In genomic region chr2:144197139-144197538, GRCm38 (mm10) we compare ENCODE assay signal across 8 mouse cellular contexts.
DNase-seq lines count a peak whose midpoint lies in the region; ATAC-seq and TF ChIP-seq lines count a peak whose summit lies in the region.
"Had no signal": no experiment of that assay in that cellular context is flagged by ENCODE, and none has a peak within 500 bp of the region (broad histone marks: within the 10 kb centered on the region; RNA-seq: fewer than 3 reads in every experiment).

No protein-coding gene starts in this region.

- H3K79me2 ChIP-seq in MEL (ENCODE audit: control insufficient read depth, insufficient read depth, low read length, poor library complexity), result no peaks in the 10 kb centered on the region; the same call in 1 of the 2 replicates

- TF ChIP-seq CTCF in kidney, adult 2 months (conservative IDR thresholded peaks at IDR 0.05; ENCODE audit: insufficient read depth, insufficient read length, low read depth, low read length), result peak; percentile 36
- TF ChIP-seq CTCF in MEL (IDR thresholded peaks at IDR 0.05 in 2 of 3, conservative IDR thresholded peaks at IDR 0.05 in 1 of 3; ENCODE audit: control insufficient read depth in 1 of 3, insufficient read depth in 1 of 3, low read depth in 2 of 3, low read length in 3 of 3, poor library complexity in 1 of 3, severe bottlenecking in 1 of 3), result peak; percentile 38 to 43 (median 39)
- TF ChIP-seq CTCF in lung, embryonic 14.5 days (IDR thresholded peaks at IDR 0.05; ENCODE audit: low read depth), result peak; percentile 61

- H3K9me3 ChIP-seq in kidney, embryonic 16.5 days (ENCODE audit: low read length), result no peaks in the 10 kb centered on the region
- no peaks in the 10 kb centered on the region for H3K9me3 ChIP-seq in MEL (replicated peaks; ENCODE audit: insufficient read depth, low read length)
- H3K9me3 ChIP-seq in lung, embryonic 14.5 days (ENCODE audit: low read depth, low read length), result no peaks in the 10 kb centered on the region

- no peak for TF ChIP-seq POLR2A in kidney, adult 2 months (IDR thresholded peaks at IDR 0.05; ENCODE audit: low read depth, low read length)
- TF ChIP-seq POLR2A in MEL (IDR thresholded peaks at IDR 0.05; ENCODE audit: control insufficient read depth in 1 of 2, insufficient read depth in 1 of 2, low read depth in 1 of 2, low read length in 2 of 2, poor library complexity in 1 of 2), result no peak

- no peak overlapping the region for H3K9ac ChIP-seq in kidney, embryonic 16.5 days (replicated peaks; ENCODE audit: low read length)
- no peak overlapping the region for H3K9ac ChIP-seq in MEL (ENCODE audit: control insufficient read depth, low read depth, low read length, poor library complexity, severe bottlenecking)
- no peak overlapping the region for H3K9ac ChIP-seq in lung, embryonic 14.5 days
- H3K9ac ChIP-seq: limb, embryonic 12.5 days had no signal

- TF ChIP-seq EP300 in MEL (IDR thresholded peaks at IDR 0.05; ENCODE audit: low read depth in 1 of 2, low read length in 2 of 2), result 0 out of 4 replicates have a peak, but pooled peaks of 1 of the 2 experiments have one; percentile 4

- DNase-seq in kidney, adult 2 months, result no peak
- DNase-seq in A20 (ENCODE audit: low read depth, low spot score) (peak; percentile 56), MEL (ENCODE audit: low read depth, low spot score) (peak; percentile 66)
- DNase-seq in lung, embryonic 14.5 days, result peak; percentile 65
- no peak for DNase-seq in left cerebral cortex, postnatal 36 days (ENCODE audit: low spot score in 2 of 2)
- no peak for DNase-seq in neural tube, embryonic 10.5 days (ENCODE audit: extremely low spot score, low spot score)

- TF ChIP-seq RAD21 in MEL (IDR thresholded peaks at IDR 0.05; ENCODE audit: low read depth, low read length), result no peak; the same call in none of the 2 replicates

- no peaks in the 10 kb centered on the region for H3K27me3 ChIP-seq in kidney, adult 2 months (replicated peaks; ENCODE audit: control insufficient read depth, insufficient read depth, low read length)
- no peaks in the 10 kb centered on the region for H3K27me3 ChIP-seq in kidney, embryonic 16.5 days (ENCODE audit: insufficient read depth, low read length)
- peaks cover 3 to 5% of the 10 kb centered on the region in 2 experiments for H3K27me3 ChIP-seq in MEL (ENCODE audit: control insufficient read depth in 1 of 2, insufficient read depth in 2 of 2, low read length in 2 of 2)
- H3K27me3 ChIP-seq in lung, embryonic 14.5 days (ENCODE audit: insufficient read depth, low read length), result no peaks in the 10 kb centered on the region

- H3K36me3 ChIP-seq in kidney, adult 2 months (ENCODE audit: control insufficient read depth, insufficient read depth, low read length), result no peaks in the 10 kb centered on the region
- H3K36me3 ChIP-seq in kidney, embryonic 16.5 days (ENCODE audit: insufficient read depth, low read length), result no peaks in the 10 kb centered on the region
- peaks cover 0 to 9% of the 10 kb centered on the region in 2 experiments; a peak in 2 of 4 replicates for H3K36me3 ChIP-seq in MEL (ENCODE audit: control insufficient read depth in 1 of 2, insufficient read depth in 2 of 2, low read length in 2 of 2)
- no peaks in the 10 kb centered on the region for H3K36me3 ChIP-seq in lung, embryonic 14.5 days (ENCODE audit: insufficient read depth)
- H3K36me3 ChIP-seq: limb, embryonic 12.5 days had no signal

- peaks cover 3% of the 10 kb centered on the region; the same call in 1 of the 2 replicates for H3K4me1 ChIP-seq in kidney, adult 2 months (ENCODE audit: control insufficient read depth, insufficient read depth, low read length)
- H3K4me1 ChIP-seq in kidney, embryonic 16.5 days (ENCODE audit: insufficient read depth, low read length), result 0 out of 2 replicates have a peak, but pooled peaks cover 5% of the 10 kb centered on the region
- peaks cover 3 to 11% of the 10 kb centered on the region in 2 experiments for H3K4me1 ChIP-seq in MEL (ENCODE audit: control insufficient read depth in 1 of 2, insufficient read depth in 2 of 2, low read length in 2 of 2)
- no peaks in the 10 kb centered on the region for H3K4me1 ChIP-seq in lung, embryonic 14.5 days (ENCODE audit: insufficient read depth)

- no peak for ATAC-seq in kidney, embryonic 16.5 days (ENCODE audit: low FRiP score, low TSS enrichment)
- ATAC-seq in lung, embryonic 14.5 days (ENCODE audit: insufficient read depth), result no peak

- H3K4me3 ChIP-seq in kidney, adult 2 months (ENCODE audit: insufficient read depth, low read depth, low read length), result no peak overlapping the region
- H3K4me3 ChIP-seq in kidney, embryonic 16.5 days (ENCODE audit: low read length), result no peak overlapping the region
- 0 out of 4 replicates have a peak overlapping the region, but pooled peaks of 1 of the 2 experiments have one; percentile 3 for H3K4me3 ChIP-seq in MEL (ENCODE audit: control insufficient read depth in 1 of 2, insufficient read depth in 1 of 2, low read depth in 2 of 2, low read length in 2 of 2)
- H3K4me3 ChIP-seq in lung, embryonic 14.5 days (ENCODE audit: low read depth, low read length), result no peak overlapping the region
- H3K4me3 ChIP-seq: limb, embryonic 12.5 days had no signal

- H3K27ac ChIP-seq in kidney, adult 2 months (ENCODE audit: insufficient read depth, low read depth, low read length), result no peak overlapping the region
- H3K27ac ChIP-seq in kidney, embryonic 16.5 days (ENCODE audit: low read length), result no peak overlapping the region
- no peak overlapping the region for H3K27ac ChIP-seq in MEL (ENCODE audit: control insufficient read depth, low read depth, low read length)
- no peak overlapping the region for H3K27ac ChIP-seq in lung, embryonic 14.5 days (ENCODE audit: low read depth)
- H3K27ac ChIP-seq: limb, embryonic 12.5 days had no signal

- intact Hi-C loops in left cerebral cortex, postnatal 36 days (cut with DNase I), result no loop called here

- H3K4me2 ChIP-seq in kidney, embryonic 16.5 days (replicated peaks; ENCODE audit: low read depth, low read length), result no peak overlapping the region
- no peak overlapping the region for H3K4me2 ChIP-seq in lung, embryonic 14.5 days
- H3K4me2 ChIP-seq: limb, embryonic 12.5 days had no signal

- WGBS in kidney, adult 2 months, result 89% methylated on average over 2 of the region's 2 CpGs
- 65% methylated on average over 2 of the region's 2 CpGs for WGBS in kidney, embryonic 16.5 days
- WGBS in lung, embryonic 14.5 days, result 71% methylated on average over 2 of the region's 2 CpGs

TF ChIP-seq in MEL, 35 proteins besides CTCF, POLR2A, EP300 and RAD21:
- peak; percentile 44 for TF ChIP-seq SMC3 (IDR thresholded peaks at IDR 0.05; ENCODE audit: low read depth, low read length)
- TF ChIP-seq GATA1 (IDR thresholded peaks at IDR 0.05; ENCODE audit: low read depth, low read length), result peak; percentile 73
- no peak for TF ChIP-seq JUND (IDR thresholded peaks at IDR 0.05; ENCODE audit: low read depth, low read length)
- TF ChIP-seq ETS1 (IDR thresholded peaks at IDR 0.05; ENCODE audit: low read depth, low read length), result 0 out of 2 replicates have a peak, but pooled peaks have one; percentile 6
- TF ChIP-seq MAZ (IDR thresholded peaks at IDR 0.05; ENCODE audit: low read depth, low read length), result no peak
- TF ChIP-seq ZC3H11A (IDR thresholded peaks at IDR 0.05; ENCODE audit: low read depth, low read length), result no peak
- no peak for TF ChIP-seq CHD1 (IDR thresholded peaks at IDR 0.05; ENCODE audit: low read depth, low read length)
- no peak for TF ChIP-seq TCF12 (IDR thresholded peaks at IDR 0.05; ENCODE audit: low read depth, low read length)
- no peak for TF ChIP-seq MXI1 (IDR thresholded peaks at IDR 0.05; ENCODE audit: low read depth, low read length)
- peak; percentile 49; the same call in 1 of the 2 replicates for TF ChIP-seq RCOR1 (IDR thresholded peaks at IDR 0.05; ENCODE audit: low read depth, low read length)
- TF ChIP-seq NELFE (IDR thresholded peaks at IDR 0.05; ENCODE audit: low read depth, low read length), result no peak
- TF ChIP-seq HCFC1 (IDR thresholded peaks at IDR 0.05; ENCODE audit: low read depth, low read length), result no peak
- TF ChIP-seq ZMIZ1 (IDR thresholded peaks at IDR 0.05; ENCODE audit: low read depth, low read length), result no peak
- no peak for TF ChIP-seq ZNF384 (IDR thresholded peaks at IDR 0.05; ENCODE audit: low read depth, low read length)
- no peak for TF ChIP-seq TBP (IDR thresholded peaks at IDR 0.05; ENCODE audit: low read depth, low read length)
- TF ChIP-seq KAT2A (conservative IDR thresholded peaks at IDR 0.05; ENCODE audit: low read depth, low read length), result no peak
- TF ChIP-seq MYC (IDR thresholded peaks at IDR 0.05; ENCODE audit: low read depth, low read length), result no peak
- peak; percentile 29; the same call in 1 of the 2 replicates for TF ChIP-seq SIN3A (IDR thresholded peaks at IDR 0.05; ENCODE audit: low read length)
- TF ChIP-seq MEF2A (IDR thresholded peaks at IDR 0.05; ENCODE audit: extremely low read depth, insufficient replicate concordance, low read depth, low read length, poor library complexity, severe bottlenecking), result no peak
- TF ChIP-seq BHLHE40 (IDR thresholded peaks at IDR 0.05; ENCODE audit: borderline replicate concordance, low read depth, low read length), result no peak
- TF ChIP-seq MAX (IDR thresholded peaks at IDR 0.05; ENCODE audit: low read length), result 0 out of 2 replicates have a peak, but pooled peaks have one; percentile 30
TF ChIP-seq in MEL: peak in this region for 6.

Comparison
In these comparisons a context has a peak if more than half of its experiments do, and no peak if none do; other contexts are left out.
1. DNase-seq: peak in A20 (single experiment), MEL (single experiment) and lung, embryonic 14.5 days (single experiment); none in kidney, adult 2 months (single experiment), left cerebral cortex, postnatal 36 days (0 of 2) and neural tube, embryonic 10.5 days (single experiment).
2. Peak in every context shown above with its lines, with median percentiles within 50 percentile points of each other: CTCF ChIP-seq.